Mouse (Mus musculus) gastrocnemius, postnatal 4 days (tissue): ENCODE measurements around the gene Ppfia3. TPM values are rescaled to one million over a fixed set of nuclear protein-coding genes. Genes with fewer than 3 reads are reported as not detected.
"Not testable (repeated sequence)": the region's sequence is repeated elsewhere in the genome, so short reads cannot be mapped to it uniquely, and the experiment has no call there.

Experiments
- DNase-seq, 2 experiments: peaks; one replicate each; pipeline ENCODE4 v3.0.0; 2021 to 2022; ENCODE audit warnings: low spot score in 2 of 2, mixed read lengths in 2 of 2
- total RNA-seq, 2 experiments: library from RNA; stranded (reverse); gene quantifications; 2 replicates each; pipeline ENCODE4 v1.2.3; 2021

Gene Ppfia3
- total RNA-seq, 2 experiments from 2014 or later = 1.9 to 2.4 TPM

- DNase-seq = peak; percentile 100
These were observed 28.9 kb upstream of the Ppfia3 start, which contains the start of gene Snrnp70 for GRCm38 (mm10) chr7:45395578-45396336. Gene Snrnp70 (minus strand): TSS chr7:45395742.

- DNase-seq = no peak
These were observed 28.3 kb upstream of the Ppfia3 start for GRCm38 (mm10) chr7:45395129-45395541.

GRCm38 (mm10) chr7:45386077-45386476 lies 19.3 kb upstream of the Ppfia3 start:
- DNase-seq = no peak

- no peak for DNase-seq
These were observed 9.2 kb upstream of the Ppfia3 start for GRCm38 (mm10) chr7:45376057-45376456.

- no peak for DNase-seq
These were observed 7.8 kb upstream of the Ppfia3 start for GRCm38 (mm10) chr7:45374620-45375019.

- DNase-seq = no peak
These were observed 5.6 kb upstream of the Ppfia3 start for GRCm38 (mm10) chr7:45372371-45372770.

GRCm38 (mm10) chr7:45370475-45371311 lies 3.9 kb upstream of the Ppfia3 start, which contains the start of gene Lin7b:
Gene Lin7b (minus strand): TSS chr7:45370583.
- peak; percentile 55 to 80 for DNase-seq

GRCm38 (mm10) chr7:45369836-45370474 lies 3.1 kb upstream of the Ppfia3 start:
- no peak for DNase-seq

GRCm38 (mm10) chr7:45369022-45369745 lies 2.4 kb upstream of the Ppfia3 start:
- DNase-seq = no peak

GRCm38 (mm10) chr7:45368178-45368577 lies 1.4 kb upstream of the Ppfia3 start:
- no peak for DNase-seq

- peak; percentile 96 to 97 for DNase-seq
These were observed 431 bp upstream of the Ppfia3 start for GRCm38 (mm10) chr7:45367020-45367880.

- DNase-seq = peak in 1 of 2 experiments; percentile 67
These were observed 822 bp downstream of the Ppfia3 start for GRCm38 (mm10) chr7:45365742-45366651.

- no peak for DNase-seq
These were observed 2.8 kb downstream of the Ppfia3 start for GRCm38 (mm10) chr7:45363983-45364382.

- DNase-seq = no peak
These were observed 4.0 kb downstream of the Ppfia3 start for GRCm38 (mm10) chr7:45362801-45363200.

- peak in 1 of 2 experiments; percentile 61 for DNase-seq
These were observed 5.5 kb downstream of the Ppfia3 start for GRCm38 (mm10) chr7:45361243-45361804.

- DNase-seq = no peak
These were observed 6.3 kb downstream of the Ppfia3 start for GRCm38 (mm10) chr7:45360404-45361125.

- DNase-seq = not testable (repeated sequence)
These were observed 7.7 kb downstream of the Ppfia3 start for GRCm38 (mm10) chr7:45359081-45359480.

- DNase-seq = no peak
These were observed 10.7 kb downstream of the Ppfia3 start for GRCm38 (mm10) chr7:45356087-45356486.
